Comparison of ENCODE assay signal across 15 mouse cellular contexts in genomic region chr3:144550659-144551058, GRCm38 (mm10).
"Had no signal": no experiment of that assay in that cellular context is flagged by ENCODE, and none has a peak within 500 bp of the region (broad histone marks: within the 10 kb centered on the region; RNA-seq: fewer than 3 reads in every experiment).

No protein-coding gene starts in this region.

- H3K4me2 ChIP-seq: kidney, embryonic 15.5 days; limb, embryonic 12.5 days; limb, embryonic 15.5 days; liver, embryonic 11.5 days; midbrain, embryonic 12.5 days; midbrain, embryonic 15.5 days; neural tube, embryonic 12.5 days; neural tube, embryonic 15.5 days had no signal

- H3K27me3 ChIP-seq: kidney, embryonic 15.5 days; limb, embryonic 12.5 days; limb, embryonic 15.5 days; midbrain, embryonic 12.5 days; midbrain, embryonic 15.5 days; neural tube, embryonic 12.5 days; neural tube, embryonic 15.5 days had no signal

- ATAC-seq: liver, postnatal 0 days; midbrain, embryonic 15.5 days had no signal

- H3K9ac ChIP-seq: kidney, embryonic 15.5 days; limb, embryonic 12.5 days; limb, embryonic 15.5 days; liver, embryonic 14.5 days; liver, postnatal 0 days; midbrain, embryonic 12.5 days; midbrain, embryonic 15.5 days; neural tube, embryonic 12.5 days; neural tube, embryonic 15.5 days had no signal

- H3K36me3 ChIP-seq: kidney, embryonic 15.5 days; limb, embryonic 12.5 days; limb, embryonic 15.5 days; midbrain, embryonic 12.5 days; midbrain, embryonic 15.5 days; neural tube, embryonic 12.5 days; neural tube, embryonic 15.5 days had no signal

- H3K27ac ChIP-seq: kidney, embryonic 15.5 days; limb, embryonic 12.5 days; limb, embryonic 15.5 days; liver, embryonic 14.5 days; midbrain, embryonic 12.5 days; midbrain, embryonic 15.5 days; neural tube, embryonic 12.5 days; neural tube, embryonic 15.5 days had no signal

- H3K9me3 ChIP-seq: kidney, embryonic 15.5 days; limb, embryonic 12.5 days; limb, embryonic 15.5 days; midbrain, embryonic 12.5 days; midbrain, embryonic 15.5 days; neural tube, embryonic 12.5 days; neural tube, embryonic 15.5 days had no signal

- H3K4me3 ChIP-seq: kidney, embryonic 15.5 days; limb, embryonic 12.5 days; limb, embryonic 15.5 days; midbrain, embryonic 12.5 days; midbrain, embryonic 15.5 days; neural tube, embryonic 12.5 days; neural tube, embryonic 15.5 days had no signal

- DNase-seq: kidney, postnatal 10 days; kidney, postnatal 36 days; left cerebral cortex, postnatal 4 days; liver, postnatal 0 days; lung, postnatal 14 days; lung, postnatal 4 days had no signal
